Mouse (Mus musculus): ENCODE measurements at regions not wholly inside any gene's neighbourhood (a gene's known extent, or its start where the extent isn't known, plus 50 kb on each side); places are given as distances from the start of the nearest gene placed in this dataset.
"Not testable (repeated sequence)": the region's sequence is repeated elsewhere in the genome, so short reads cannot be mapped to it uniquely, and the experiment has no call there.

DNA sequence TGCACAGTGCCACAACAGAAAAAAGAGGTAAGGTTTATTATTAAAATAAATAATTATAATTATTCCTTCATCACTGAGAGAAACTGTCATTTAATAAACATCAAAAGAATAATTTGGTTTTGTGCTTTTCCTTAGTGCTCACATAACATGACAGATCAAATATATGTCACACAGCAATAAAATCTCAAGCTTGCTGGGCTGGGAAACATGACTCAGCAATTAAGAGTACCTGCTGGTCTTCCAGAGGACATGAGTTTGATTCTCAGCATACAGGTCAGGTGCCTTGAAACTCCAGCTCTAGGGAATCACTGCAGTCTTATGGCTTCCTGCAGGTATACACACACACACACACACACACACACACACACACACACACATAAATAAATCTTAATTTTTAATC, 208.3 kb upstream of the Zfp770 start:
- H3K79me2 ChIP-seq (ENCODE audit: control insufficient read depth, insufficient read depth), result no peaks in the 10 kb centered on the region
- H3K27me3 ChIP-seq (ENCODE audit: control insufficient read depth, insufficient read depth, insufficient read length), result no peaks in the 10 kb centered on the region
- no peaks in the 10 kb centered on the region for H3K36me3 ChIP-seq (ENCODE audit: control insufficient read depth, insufficient read depth)
- H3ac ChIP-seq (ENCODE audit: control insufficient read depth, insufficient read length, low read depth), result no peak overlapping the region
- H3K4me3 ChIP-seq (ENCODE audit: insufficient read depth, poor library complexity, severe bottlenecking), result no peak overlapping the region
- no peaks in the 10 kb centered on the region for H3K79me3 ChIP-seq (ENCODE audit: low read depth)
- TF ChIP-seq CTCF (IDR thresholded peaks at IDR 0.05; ENCODE audit: control insufficient read depth, insufficient read depth, insufficient read length) (no peak), USF1 (IDR thresholded peaks at IDR 0.05; ENCODE audit: low read depth) (no peak), MYOG (IDR thresholded peaks at IDR 0.05; ENCODE audit: control insufficient read depth, extremely low read depth, insufficient read length) (no peak), CEBPB (IDR thresholded peaks at IDR 0.05; ENCODE audit: low read depth) (no peak), FOSL1 (IDR thresholded peaks at IDR 0.05; ENCODE audit: insufficient read depth, low read length, poor library complexity, severe bottlenecking) (no peak), MYOD1 (IDR thresholded peaks at IDR 0.05; ENCODE audit: control insufficient read depth, insufficient read length, low read depth) (no peak), MAX (IDR thresholded peaks at IDR 0.05) (no peak)

DNA sequence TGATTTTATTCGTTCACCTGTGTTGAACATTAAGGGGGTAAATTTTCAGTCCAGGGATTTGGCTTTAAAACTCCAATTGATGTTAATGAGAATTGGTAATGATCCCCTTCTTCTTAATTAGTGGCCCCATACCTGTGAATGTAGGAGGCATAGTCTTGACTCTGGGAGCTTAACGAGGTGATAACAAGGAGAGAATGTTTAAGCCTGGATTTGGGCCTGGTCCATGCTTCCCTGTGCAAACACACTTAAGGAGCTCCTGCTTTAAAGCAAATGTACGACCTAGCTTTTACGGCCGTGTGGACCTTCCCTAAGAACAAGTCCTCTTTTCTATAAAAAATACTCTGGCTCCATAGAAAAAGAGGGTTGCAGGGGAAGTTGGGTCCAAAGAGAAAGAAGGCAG, 206.1 kb upstream of the Zfp770 start:
- H3K4me3 ChIP-seq (ENCODE audit: insufficient read depth, poor library complexity, severe bottlenecking), result no peak overlapping the region
- no peaks in the 10 kb centered on the region for H3K27me3 ChIP-seq (ENCODE audit: control insufficient read depth, insufficient read depth, insufficient read length)
- no peak overlapping the region for H3ac ChIP-seq (ENCODE audit: control insufficient read depth, insufficient read length, low read depth)
- no peaks in the 10 kb centered on the region for H3K79me3 ChIP-seq (ENCODE audit: low read depth)
- H3K36me3 ChIP-seq (ENCODE audit: control insufficient read depth, insufficient read depth), result no peaks in the 10 kb centered on the region
- H3K79me2 ChIP-seq (ENCODE audit: control insufficient read depth, insufficient read depth), result no peaks in the 10 kb centered on the region
- TF ChIP-seq MYOD1 (IDR thresholded peaks at IDR 0.05; ENCODE audit: control insufficient read depth, insufficient read length, low read depth), result no peak
- TF ChIP-seq MAX (IDR thresholded peaks at IDR 0.05), result no peak
- no peak for TF ChIP-seq CEBPB (IDR thresholded peaks at IDR 0.05; ENCODE audit: low read depth)
- no peak for TF ChIP-seq MYOG (IDR thresholded peaks at IDR 0.05; ENCODE audit: control insufficient read depth, extremely low read depth, insufficient read length)
- no peak for TF ChIP-seq FOSL1 (IDR thresholded peaks at IDR 0.05; ENCODE audit: insufficient read depth, low read length, poor library complexity, severe bottlenecking)
- no peak for TF ChIP-seq CTCF (IDR thresholded peaks at IDR 0.05; ENCODE audit: control insufficient read depth, insufficient read depth, insufficient read length)
- TF ChIP-seq USF1 (IDR thresholded peaks at IDR 0.05; ENCODE audit: low read depth), result no peak

DNA sequence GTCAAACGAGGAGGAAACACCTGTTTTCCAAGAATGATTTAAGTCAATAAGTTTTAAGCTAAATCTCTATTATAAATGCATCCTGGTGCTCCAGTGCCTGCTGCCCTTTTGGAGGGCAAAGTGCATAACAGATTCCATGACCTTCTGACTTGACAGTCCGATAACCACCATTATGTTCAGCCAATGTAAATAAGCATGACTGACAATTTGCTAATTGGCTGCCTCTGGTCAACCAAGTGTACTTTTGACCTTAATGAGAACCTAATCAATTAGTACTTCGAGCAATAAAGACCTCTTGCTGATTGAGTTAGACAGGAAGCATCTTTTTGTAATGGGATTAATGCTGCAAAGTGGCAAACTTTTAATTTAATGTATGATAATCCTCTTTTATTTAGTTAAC, 183.3 kb upstream of the Zfp770 start:
- Histone ChIP-seq H3K79me3 (ENCODE audit: low read depth) (no peaks in the 10 kb centered on the region), H3K27me3 (ENCODE audit: control insufficient read depth, insufficient read depth, insufficient read length) (no peaks in the 10 kb centered on the region), H3ac (ENCODE audit: control insufficient read depth, insufficient read length, low read depth) (no peak overlapping the region), H3K36me3 (ENCODE audit: control insufficient read depth, insufficient read depth) (no peaks in the 10 kb centered on the region), H3K4me3 (ENCODE audit: insufficient read depth, poor library complexity, severe bottlenecking) (no peak overlapping the region), H3K79me2 (ENCODE audit: control insufficient read depth, insufficient read depth) (no peaks in the 10 kb centered on the region)
- no peak for TF ChIP-seq MAX (IDR thresholded peaks at IDR 0.05)
- TF ChIP-seq MYOD1 (IDR thresholded peaks at IDR 0.05; ENCODE audit: control insufficient read depth, insufficient read length, low read depth), result no peak
- no peak for TF ChIP-seq CTCF (IDR thresholded peaks at IDR 0.05; ENCODE audit: control insufficient read depth, insufficient read depth, insufficient read length)
- TF ChIP-seq MYOG (IDR thresholded peaks at IDR 0.05; ENCODE audit: control insufficient read depth, extremely low read depth, insufficient read length), result no peak
- TF ChIP-seq FOSL1 (IDR thresholded peaks at IDR 0.05; ENCODE audit: insufficient read depth, low read length, poor library complexity, severe bottlenecking), result no peak
- TF ChIP-seq USF1 (IDR thresholded peaks at IDR 0.05; ENCODE audit: low read depth), result no peak
- no peak for TF ChIP-seq CEBPB (IDR thresholded peaks at IDR 0.05; ENCODE audit: low read depth)

- Histone ChIP-seq H3K79me2 (ENCODE audit: control insufficient read depth, insufficient read depth) (no peaks in the 10 kb centered on the region), H3K79me3 (ENCODE audit: low read depth) (no peaks in the 10 kb centered on the region), H3K36me3 (ENCODE audit: control insufficient read depth, insufficient read depth) (no peaks in the 10 kb centered on the region), H3K27me3 (ENCODE audit: control insufficient read depth, insufficient read depth, insufficient read length) (no peaks in the 10 kb centered on the region), H3K4me3 (ENCODE audit: insufficient read depth, poor library complexity, severe bottlenecking) (no peak overlapping the region), H3ac (ENCODE audit: control insufficient read depth, insufficient read length, low read depth) (no peak overlapping the region)
- TF ChIP-seq MAX (IDR thresholded peaks at IDR 0.05) (no peak), MYOG (IDR thresholded peaks at IDR 0.05; ENCODE audit: control insufficient read depth, extremely low read depth, insufficient read length) (no peak), CTCF (IDR thresholded peaks at IDR 0.05; ENCODE audit: control insufficient read depth, insufficient read depth, insufficient read length) (no peak), CEBPB (IDR thresholded peaks at IDR 0.05; ENCODE audit: low read depth) (no peak), MYOD1 (IDR thresholded peaks at IDR 0.05; ENCODE audit: control insufficient read depth, insufficient read length, low read depth) (no peak), FOSL1 (IDR thresholded peaks at IDR 0.05; ENCODE audit: insufficient read depth, low read length, poor library complexity, severe bottlenecking) (no peak)
Observed at GRCm38 (mm10) chr2:114378844-114379533, 177.7 kb upstream of the Zfp770 start.

DNA sequence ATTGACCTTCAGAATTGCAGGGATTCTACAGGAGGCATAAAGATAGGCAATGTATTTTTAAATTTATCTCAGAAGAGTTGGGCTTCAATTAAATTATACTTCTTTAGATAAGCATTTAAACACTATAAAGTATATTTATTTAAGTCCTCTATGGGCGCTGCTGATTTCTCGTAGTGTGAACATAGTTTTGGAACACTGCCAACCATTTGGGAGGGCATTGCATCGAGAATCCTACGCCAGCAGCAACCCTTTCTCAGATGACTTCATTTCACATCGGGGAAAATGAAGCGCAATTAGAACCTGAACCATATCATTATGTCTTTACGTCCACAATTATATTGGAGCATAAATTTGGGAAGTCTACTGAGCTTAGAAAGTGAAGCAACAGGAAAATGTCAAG, 172.2 kb upstream of the Zfp770 start:
- Histone ChIP-seq H3K79me3 (ENCODE audit: low read depth) (no peaks in the 10 kb centered on the region), H3ac (ENCODE audit: control insufficient read depth, insufficient read length, low read depth) (no peak overlapping the region), H3K79me2 (ENCODE audit: control insufficient read depth, insufficient read depth) (no peaks in the 10 kb centered on the region)

DNA sequence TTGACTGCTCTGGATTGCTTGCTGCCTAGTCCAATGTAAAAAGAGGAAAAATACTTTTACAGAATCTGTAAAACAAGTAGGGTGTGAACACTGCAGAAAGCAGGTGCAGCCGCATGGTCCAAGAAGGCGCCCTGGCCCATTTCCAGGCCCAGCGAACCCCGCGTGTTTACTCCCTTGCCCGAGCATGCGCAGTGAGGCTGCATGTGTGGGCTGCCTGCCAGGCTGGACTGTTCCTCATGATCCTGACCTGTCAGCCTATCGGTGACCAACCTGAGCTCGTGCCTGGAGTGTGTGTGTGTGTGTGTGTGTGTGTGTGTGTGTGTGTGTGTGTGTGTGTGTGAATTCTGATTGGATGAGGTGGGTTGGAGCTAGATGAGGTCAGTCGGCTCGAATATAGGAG, 152.6 kb upstream of the Zfp770 start:
- not testable (repeated sequence) for H3ac ChIP-seq (ENCODE audit: control insufficient read depth, insufficient read length, low read depth); H3K79me3 ChIP-seq (ENCODE audit: low read depth); H3K79me2 ChIP-seq (ENCODE audit: control insufficient read depth, insufficient read depth); H3K27me3 ChIP-seq (ENCODE audit: control insufficient read depth, insufficient read depth, insufficient read length); H3K4me3 ChIP-seq (ENCODE audit: insufficient read depth, poor library complexity, severe bottlenecking); H3K36me3 ChIP-seq (ENCODE audit: control insufficient read depth, insufficient read depth)

More for the DNA sequence above, 172.2 kb upstream of the Zfp770 start:
- Histone ChIP-seq H3K27me3 (ENCODE audit: control insufficient read depth, insufficient read depth, insufficient read length) (no peaks in the 10 kb centered on the region), H3K4me3 (ENCODE audit: insufficient read depth, poor library complexity, severe bottlenecking) (no peak overlapping the region), H3K36me3 (ENCODE audit: control insufficient read depth, insufficient read depth) (no peaks in the 10 kb centered on the region)
- TF ChIP-seq CEBPB (IDR thresholded peaks at IDR 0.05; ENCODE audit: low read depth) (no peak), FOSL1 (IDR thresholded peaks at IDR 0.05; ENCODE audit: insufficient read depth, low read length, poor library complexity, severe bottlenecking) (no peak), MYOD1 (IDR thresholded peaks at IDR 0.05; ENCODE audit: control insufficient read depth, insufficient read length, low read depth) (no peak), CTCF (IDR thresholded peaks at IDR 0.05; ENCODE audit: control insufficient read depth, insufficient read depth, insufficient read length) (no peak), MAX (IDR thresholded peaks at IDR 0.05) (no peak), USF1 (IDR thresholded peaks at IDR 0.05; ENCODE audit: low read depth) (no peak), MYOG (IDR thresholded peaks at IDR 0.05; ENCODE audit: control insufficient read depth, extremely low read depth, insufficient read length) (no peak)
